Mouse (Mus musculus) naive thymus-derived CD4-positive, alpha-beta T cell, adult 5 months (primary cell): ENCODE data around the gene Ncl. TPM values are rescaled to one million over a fixed set of nuclear protein-coding genes. Genes with fewer than 3 reads are reported as not detected.

Experiments used
- polyA plus RNA-seq: library from polyadenylated mRNA; unstranded; fragments of 100-300 nt; shearing (Covaris generic); gene quantifications from one replicate; pipeline ENCODE4 v1.2.1, GENCODE M21; 2017

The Ncl gene
- 588 TPM for polyA plus RNA-seq

DNA sequence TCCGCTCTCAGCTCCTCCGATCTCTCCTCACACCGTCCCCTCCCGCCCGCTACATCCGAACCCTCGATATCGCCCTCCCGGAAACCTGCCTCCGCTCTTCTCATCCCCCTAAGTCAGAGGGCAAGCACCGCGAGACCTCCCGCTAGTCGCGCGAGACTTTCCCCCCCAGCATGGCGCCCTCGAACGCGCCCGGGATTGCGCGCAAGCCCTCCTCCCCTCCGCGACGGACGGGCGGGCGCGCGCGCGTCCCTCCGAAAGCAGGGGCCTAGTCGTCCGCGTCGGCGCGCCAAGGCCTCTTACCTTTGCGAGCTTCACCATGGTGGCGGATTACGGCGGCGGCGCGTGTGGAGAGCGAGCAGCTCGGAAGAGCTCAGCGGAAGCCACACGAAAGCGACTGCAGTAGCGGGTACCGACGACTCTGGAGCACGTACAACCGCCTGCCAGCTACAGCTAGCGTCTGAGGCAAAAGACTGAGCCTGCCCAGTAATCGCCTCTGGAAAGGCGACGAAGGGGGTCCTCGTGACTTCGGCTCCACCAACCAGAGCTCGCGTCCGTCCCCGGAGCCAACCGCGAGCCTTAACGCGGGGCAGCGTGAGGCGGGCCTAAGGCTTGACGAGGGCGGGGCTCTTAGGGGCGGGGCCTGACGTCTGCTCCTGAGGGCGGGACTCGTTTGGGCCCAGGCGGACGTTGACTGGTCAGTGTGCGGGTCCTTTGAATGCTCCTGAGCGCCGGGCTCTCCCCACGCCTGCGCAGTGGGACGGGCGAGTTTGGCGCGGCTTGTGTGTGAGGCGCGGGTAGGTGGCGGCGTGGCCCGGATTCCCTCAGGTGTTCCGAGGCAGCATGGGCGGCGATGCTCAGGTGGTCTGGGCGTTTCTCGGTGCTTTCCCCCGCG, at the start of gene Ncl:
Gene Ncl, minus strand, starts transcription at position 495 of the 892 bp plus-strand sequence.

GRCm38 (mm10) chr1:86302532-86302931, 56.7 kb downstream of the Ncl start, which contains the start of gene B3gnt7:
Gene B3gnt7 (plus strand): TSS chr1:86302832.

Other genes with a start within 250 kb of the Ncl start
- not detected for gene Htr2b, start 247.4 kb downstream of the Ncl start, polyA plus RNA-seq
- gene Gm21972, start 225.8 kb downstream of the Ncl start, polyA plus RNA-seq: not detected
- 4.9 TPM for gene Armc9, start 204.6 kb downstream of the Ncl start, polyA plus RNA-seq
- gene B3gnt7, start 56.6 kb downstream of the Ncl start, polyA plus RNA-seq: not detected
- not detected for gene Nmur1, start 66.8 kb upstream of the Ncl start, polyA plus RNA-seq
- not detected for gene Tex44, start 66.9 kb upstream of the Ncl start, polyA plus RNA-seq
- 1,728 TPM for gene Ptma, start 167.3 kb upstream of the Ncl start, polyA plus RNA-seq
- 15.5 TPM for gene Pde6d, start 223.2 kb upstream of the Ncl start, polyA plus RNA-seq
- 9.4 TPM for gene Cops7b, start 223.5 kb upstream of the Ncl start, polyA plus RNA-seq